Mouse (Mus musculus) olfactory bulb, adult 2 months (tissue): ENCODE data around the gene Spesp1.

ENCODE experiments used
- CTCF ChIP-seq: fragments of 200-500 bp; IDR thresholded peaks from 2 replicates; pipeline ENCODE4 v1.5.1; 2012; ENCODE audit warnings: low read depth, mild to moderate bottlenecking, low read length, moderate library complexity; ENCODE audit not compliant: insufficient read depth
- POLR2A ChIP-seq: fragments of 200-500 bp; IDR thresholded peaks from 2 replicates; pipeline ENCODE4 v1.6.1; 2012; ENCODE audit warnings: mild to moderate bottlenecking, low read depth, low read length, moderate library complexity; ENCODE audit not compliant: insufficient read depth

- TF ChIP-seq POLR2A (no peak), CTCF (no peak)
These were observed 5.1 kb upstream of the Spesp1 start for GRCm38 (mm10) chr9:62286967-62287632.
